Mouse (Mus musculus): ENCODE data around the gene Ryr1. TPM values are rescaled to one million over a fixed set of nuclear protein-coding genes. Genes with fewer than 3 reads are reported as not detected.

The Ryr1 gene
- polyA plus RNA-seq, 1 experiment = 0.08 TPM

- Histone ChIP-seq H3K4me3 (ENCODE audit: insufficient read depth, low read length) (peak overlapping the region; percentile 57), H3K4me1 (ENCODE audit: control insufficient read depth, insufficient read depth, low read length) (peaks cover 15% of the 10 kb centered on the region), H3K27ac (ENCODE audit: insufficient read depth, low read depth, low read length) (peak overlapping the region; percentile 96)
- TF ChIP-seq CTCF (IDR thresholded peaks at IDR 0.05; ENCODE audit: low read depth, low read length) (0 out of 2 replicates have a peak, but pooled peaks have one; percentile 13), POLR2A (IDR thresholded peaks at IDR 0.05; ENCODE audit: borderline replicate concordance, low read depth, low read length) (no peak)
These were observed 81.8 kb downstream of the Ryr1 start for GRCm38 (mm10) chr7:29043016-29043673.

GRCm38 (mm10) chr7:29041194-29041593 is 83.8 kb downstream of the Ryr1 start:
- no peak overlapping the region for H3K27ac ChIP-seq (ENCODE audit: insufficient read depth, low read depth, low read length)
- no peak overlapping the region for H3K4me3 ChIP-seq (ENCODE audit: insufficient read depth, low read length)
- no peak for TF ChIP-seq POLR2A (IDR thresholded peaks at IDR 0.05; ENCODE audit: borderline replicate concordance, low read depth, low read length)
- no peak for TF ChIP-seq CTCF (IDR thresholded peaks at IDR 0.05; ENCODE audit: low read depth, low read length)
- H3K4me1 ChIP-seq (ENCODE audit: control insufficient read depth, insufficient read depth, low read length) = peaks cover 15% of the 10 kb centered on the region

GRCm38 (mm10) chr7:29039985-29040661 is 84.9 kb downstream of the Ryr1 start:
- TF ChIP-seq POLR2A (IDR thresholded peaks at IDR 0.05; ENCODE audit: borderline replicate concordance, low read depth, low read length) (no peak), CTCF (IDR thresholded peaks at IDR 0.05; ENCODE audit: low read depth, low read length) (no peak)
- Histone ChIP-seq H3K27ac (ENCODE audit: insufficient read depth, low read depth, low read length) (no peak overlapping the region), H3K4me3 (ENCODE audit: insufficient read depth, low read length) (peak overlapping the region; percentile 60)

GRCm38 (mm10) chr7:29039604-29039984 is 85.4 kb downstream of the Ryr1 start:
- Histone ChIP-seq H3K4me3 (ENCODE audit: insufficient read depth, low read length) (peak overlapping the region; percentile 60), H3K27ac (ENCODE audit: insufficient read depth, low read depth, low read length) (no peak overlapping the region), H3K4me1 (ENCODE audit: control insufficient read depth, insufficient read depth, low read length) (peaks cover 15% of the 10 kb centered on the region)
- TF ChIP-seq CTCF (IDR thresholded peaks at IDR 0.05; ENCODE audit: low read depth, low read length) (no peak), POLR2A (IDR thresholded peaks at IDR 0.05; ENCODE audit: borderline replicate concordance, low read depth, low read length) (no peak)

More at GRCm38 (mm10) chr7:29039985-29040661, 84.9 kb downstream of the Ryr1 start:
- H3K4me1 ChIP-seq (ENCODE audit: control insufficient read depth, insufficient read depth, low read length) = peaks cover 15% of the 10 kb centered on the region

- H3K4me3 ChIP-seq (ENCODE audit: insufficient read depth, low read length) = no peak overlapping the region
- no peaks in the 10 kb centered on the region for H3K4me1 ChIP-seq (ENCODE audit: control insufficient read depth, insufficient read depth, low read length)
- TF ChIP-seq POLR2A (IDR thresholded peaks at IDR 0.05; ENCODE audit: borderline replicate concordance, low read depth, low read length) (no peak), CTCF (IDR thresholded peaks at IDR 0.05; ENCODE audit: low read depth, low read length) (no peak)
- no peak overlapping the region for H3K27ac ChIP-seq (ENCODE audit: insufficient read depth, low read depth, low read length)
These were observed 87.7 kb downstream of the Ryr1 start for GRCm38 (mm10) chr7:29037261-29037660.

GRCm38 (mm10) chr7:29032685-29033084 is 92.3 kb downstream of the Ryr1 start:
- H3K4me1 ChIP-seq (ENCODE audit: control insufficient read depth, insufficient read depth, low read length) = no peaks in the 10 kb centered on the region
- TF ChIP-seq POLR2A (IDR thresholded peaks at IDR 0.05; ENCODE audit: borderline replicate concordance, low read depth, low read length) (no peak), CTCF (IDR thresholded peaks at IDR 0.05; ENCODE audit: low read depth, low read length) (peak; percentile 28; the same call in 1 of the 2 replicates)
- H3K27ac ChIP-seq (ENCODE audit: insufficient read depth, low read depth, low read length) = no peak overlapping the region
- no peak overlapping the region for H3K4me3 ChIP-seq (ENCODE audit: insufficient read depth, low read length)

- TF ChIP-seq CTCF (IDR thresholded peaks at IDR 0.05; ENCODE audit: low read depth, low read length) (no peak), POLR2A (IDR thresholded peaks at IDR 0.05; ENCODE audit: borderline replicate concordance, low read depth, low read length) (no peak)
- Histone ChIP-seq H3K4me3 (ENCODE audit: insufficient read depth, low read length) (no peak overlapping the region), H3K27ac (ENCODE audit: insufficient read depth, low read depth, low read length) (no peak overlapping the region), H3K4me1 (ENCODE audit: control insufficient read depth, insufficient read depth, low read length) (no peaks in the 10 kb centered on the region)
These were observed 93.3 kb downstream of the Ryr1 start for GRCm38 (mm10) chr7:29031641-29032040.

- H3K4me3 ChIP-seq (ENCODE audit: insufficient read depth, low read length) = no peak overlapping the region
- H3K4me1 ChIP-seq (ENCODE audit: control insufficient read depth, insufficient read depth, low read length) = no peaks in the 10 kb centered on the region
- TF ChIP-seq CTCF (IDR thresholded peaks at IDR 0.05; ENCODE audit: low read depth, low read length) (no peak), POLR2A (IDR thresholded peaks at IDR 0.05; ENCODE audit: borderline replicate concordance, low read depth, low read length) (no peak)
- H3K27ac ChIP-seq (ENCODE audit: insufficient read depth, low read depth, low read length) = no peak overlapping the region
These were observed 95.0 kb downstream of the Ryr1 start for GRCm38 (mm10) chr7:29029690-29030656.

- H3K27ac ChIP-seq (ENCODE audit: insufficient read depth, low read depth, low read length) = no peak overlapping the region
- no peaks in the 10 kb centered on the region for H3K4me1 ChIP-seq (ENCODE audit: control insufficient read depth, insufficient read depth, low read length)
These were observed 96.2 kb downstream of the Ryr1 start for GRCm38 (mm10) chr7:29028761-29029160.

More at GRCm38 (mm10) chr7:29028761-29029160, 96.2 kb downstream of the Ryr1 start:
- H3K4me3 ChIP-seq (ENCODE audit: insufficient read depth, low read length) = no peak overlapping the region
- no peak for TF ChIP-seq CTCF (IDR thresholded peaks at IDR 0.05; ENCODE audit: low read depth, low read length)
- TF ChIP-seq POLR2A (IDR thresholded peaks at IDR 0.05; ENCODE audit: borderline replicate concordance, low read depth, low read length) = no peak

Data from bone marrow macrophage, adult 2 months (primary cell).